In genomic region chr15:68360956-68361908, GRCm38 (mm10) we compare ENCODE assay signal across 8 mouse cellular contexts.
DNase-seq lines count a peak whose midpoint lies in the region; ATAC-seq and TF ChIP-seq lines count a peak whose summit lies in the region.

No protein-coding gene starts in this region.

- peak overlapping the region; percentile 84 for H3K9ac ChIP-seq in hindbrain, embryonic 14.5 days
- peak overlapping the region; percentile 86 for H3K9ac ChIP-seq in midbrain, embryonic 13.5 days (replicated peaks)

- TF ChIP-seq POLR2A in lung, adult 2 months (IDR thresholded peaks at IDR 0.05; ENCODE audit: borderline replicate concordance, extremely low read depth, low read depth, low read length) = no peak

- no peak for DNase-seq in lung, adult 2 months
- no peak for DNase-seq in lung, postnatal 25 days (ENCODE audit: low spot score)
- peak; percentile 37 for DNase-seq in cerebellum, adult 9-10 months
- DNase-seq in hindbrain, embryonic 14.5 days (ENCODE audit: low spot score) = no peak
- DNase-seq in B cell, adult 2 months = no peak
- no peak for DNase-seq in adrenal gland, postnatal 10 days

- TF ChIP-seq CTCF in lung, adult 2 months (IDR thresholded peaks at IDR 0.05; ENCODE audit: insufficient read depth, low read length) = no peak

- H3K36me3 ChIP-seq in hindbrain, embryonic 14.5 days (replicated peaks; ENCODE audit: control insufficient read depth, insufficient read depth) = no peaks in the 10 kb centered on the region
- H3K36me3 ChIP-seq in midbrain, embryonic 13.5 days = no peaks in the 10 kb centered on the region

- H3K27ac ChIP-seq in hindbrain, embryonic 14.5 days = no peak overlapping the region
- H3K27ac ChIP-seq in midbrain, embryonic 13.5 days = no peak overlapping the region

- no peaks in the 10 kb centered on the region for H3K27me3 ChIP-seq in hindbrain, embryonic 14.5 days (ENCODE audit: control insufficient read depth, insufficient read depth, low read length)
- no peaks in the 10 kb centered on the region for H3K27me3 ChIP-seq in midbrain, embryonic 13.5 days

- ATAC-seq in hindbrain, embryonic 14.5 days (ENCODE audit: low FRiP score) = no peak
- ATAC-seq in midbrain, embryonic 13.5 days = no peak
- ATAC-seq in monocyte, adult 5-6 weeks (replicated peaks; ENCODE audit: insufficient number of reproducible peaks, low FRiP score, low TSS enrichment, poor library complexity, severe bottlenecking) = no peak

- H3K4me3 ChIP-seq in lung, adult 2 months (replicated peaks; ENCODE audit: extremely low read depth, low read depth, low read length) = peak overlapping the region; percentile 82
- H3K4me3 ChIP-seq in hindbrain, embryonic 14.5 days (replicated peaks; ENCODE audit: low read length) = peak overlapping the region; percentile 83
- peak overlapping the region; percentile 76 for H3K4me3 ChIP-seq in midbrain, embryonic 13.5 days (replicated peaks)

- 15% methylated on average over 6 of the region's 6 CpGs for WGBS in lung, adult 2 months
- WGBS in hindbrain, embryonic 14.5 days = 49% methylated on average over 6 of the region's 6 CpGs
- 45% methylated on average over 6 of the region's 6 CpGs for WGBS in midbrain, embryonic 13.5 days

- no peaks in the 10 kb centered on the region for H3K9me3 ChIP-seq in hindbrain, embryonic 14.5 days (ENCODE audit: control insufficient read depth, low read length)
- H3K9me3 ChIP-seq in midbrain, embryonic 13.5 days = no peaks in the 10 kb centered on the region

- peaks cover 9% of the 10 kb centered on the region for H3K4me1 ChIP-seq in lung, adult 2 months (ENCODE audit: control insufficient read depth, insufficient read depth, low read length)
- H3K4me1 ChIP-seq in hindbrain, embryonic 14.5 days (replicated peaks; ENCODE audit: control insufficient read depth, insufficient read depth, low read length) = peaks cover 19% of the 10 kb centered on the region
- H3K4me1 ChIP-seq in midbrain, embryonic 13.5 days (replicated peaks) = peaks cover 16% of the 10 kb centered on the region

- peak overlapping the region; percentile 86 for H3K4me2 ChIP-seq in hindbrain, embryonic 14.5 days (replicated peaks)
- peak overlapping the region; percentile 87 for H3K4me2 ChIP-seq in midbrain, embryonic 13.5 days (replicated peaks)
